ENCODE assay signal across 12 mouse cellular contexts in genomic region chr2:78961023-78961422, GRCm38 (mm10).
DNase-seq lines count a peak whose midpoint lies in the region; ATAC-seq and TF ChIP-seq lines count a peak whose summit lies in the region.
"Had no signal": no experiment of that assay in that cellular context is flagged by ENCODE, and none has a peak within 500 bp of the region (broad histone marks: within the 10 kb centered on the region; RNA-seq: fewer than 3 reads in every experiment).

No protein-coding gene starts in this region.

- H3K27me3 ChIP-seq in forebrain, embryonic 12.5 days, result no peaks in the 10 kb centered on the region
- H3K27me3 ChIP-seq in forebrain, embryonic 10.5 days (ENCODE audit: poor library complexity, severe bottlenecking), result no peaks in the 10 kb centered on the region
- no peaks in the 10 kb centered on the region for H3K27me3 ChIP-seq in liver, postnatal 0 days (ENCODE audit: insufficient read depth, low read length)

- H3K4me2 ChIP-seq in forebrain, embryonic 12.5 days, result no peak overlapping the region
- peak overlapping the region; percentile 7; the same call in 1 of the 2 replicates for H3K4me2 ChIP-seq in liver, postnatal 0 days (ENCODE audit: low read depth, low read length)

- WGBS in forebrain, embryonic 12.5 days, result 60% methylated on average over 7 of the region's 7 CpGs
- 73% methylated on average over 7 of the region's 7 CpGs for WGBS in forebrain, embryonic 10.5 days
- WGBS in liver, postnatal 0 days (ENCODE audit: insufficient replicate concordance), result 73% methylated on average over 7 of the region's 7 CpGs

- H3K4me1 ChIP-seq in forebrain, embryonic 12.5 days, result peaks cover 16% of the 10 kb centered on the region
- H3K4me1 ChIP-seq in forebrain, embryonic 10.5 days, result peaks cover 13% of the 10 kb centered on the region
- no peaks in the 10 kb centered on the region for H3K4me1 ChIP-seq in liver, postnatal 0 days (ENCODE audit: insufficient read depth)

- no peak overlapping the region for H3K9ac ChIP-seq in forebrain, embryonic 12.5 days
- no peak overlapping the region for H3K9ac ChIP-seq in liver, postnatal 0 days (replicated peaks)

- TF ChIP-seq CTCF in liver, postnatal 0 days (IDR thresholded peaks at IDR 0.05; ENCODE audit: low read depth), result no peak

- no peaks in the 10 kb centered on the region for H3K9me3 ChIP-seq in forebrain, embryonic 12.5 days
- no peaks in the 10 kb centered on the region for H3K9me3 ChIP-seq in forebrain, embryonic 10.5 days
- no peaks in the 10 kb centered on the region for H3K9me3 ChIP-seq in liver, postnatal 0 days (ENCODE audit: low read length)
- H3K9me3 ChIP-seq: limb, embryonic 10.5 days had no signal

- no peak for TF ChIP-seq EP300 in liver, postnatal 0 days (IDR thresholded peaks at IDR 0.05; ENCODE audit: low read depth)

- no peaks in the 10 kb centered on the region for H3K36me3 ChIP-seq in forebrain, embryonic 12.5 days (replicated peaks)
- no peaks in the 10 kb centered on the region for H3K36me3 ChIP-seq in forebrain, embryonic 10.5 days (replicated peaks)
- no peaks in the 10 kb centered on the region for H3K36me3 ChIP-seq in liver, postnatal 0 days (replicated peaks; ENCODE audit: insufficient read depth, low read length)
- H3K36me3 ChIP-seq: limb, embryonic 10.5 days had no signal

- no peak for DNase-seq in forebrain, embryonic 10.5 days (ENCODE audit: extremely low spot score, low spot score)
- DNase-seq in layer of hippocampus, postnatal 14 days (ENCODE audit: low spot score in 2 of 2), result peak; percentile 26 to 27
- no peak for DNase-seq in layer of hippocampus, adult 9-10 months (ENCODE audit: low spot score)
- DNase-seq in Muller cell, postnatal 12 days (ENCODE audit: inconsistent ontology term), result peak; percentile 72
- DNase-seq in liver, postnatal 0 days, result no peak
- no peak for DNase-seq in left cerebral cortex, adult 9 months (ENCODE audit: low spot score in 2 of 2)
- DNase-seq in gastrocnemius, adult 8-10 months (ENCODE audit: low spot score in 2 of 2), result no peak
- DNase-seq: heart, postnatal 14 days; kidney, adult 8-10 months; lung, postnatal 10 days had no signal

- 0 out of 2 replicates have a peak, but pooled peaks have one; percentile 17 for ATAC-seq in forebrain, embryonic 12.5 days (ENCODE audit: low FRiP score)
- no peak for ATAC-seq in liver, postnatal 0 days

- no peak overlapping the region for H3K4me3 ChIP-seq in forebrain, embryonic 12.5 days (replicated peaks)
- no peak overlapping the region for H3K4me3 ChIP-seq in forebrain, embryonic 10.5 days
- H3K4me3 ChIP-seq in liver, postnatal 0 days (ENCODE audit: low read depth, low read length), result no peak overlapping the region
- H3K4me3 ChIP-seq: limb, embryonic 10.5 days had no signal

- no peak overlapping the region for H3K27ac ChIP-seq in forebrain, embryonic 12.5 days
- no peak overlapping the region for H3K27ac ChIP-seq in forebrain, embryonic 10.5 days
- no peak overlapping the region for H3K27ac ChIP-seq in liver, postnatal 0 days (ENCODE audit: low read depth)

Comparison
In these comparisons a context has a peak if more than half of its experiments do, and no peak if none do; other contexts are left out.
1. DNase-seq: peak in layer of hippocampus, postnatal 14 days (2 of 2) and Muller cell, postnatal 12 days (single experiment); none in forebrain, embryonic 10.5 days (single experiment), layer of hippocampus, adult 9-10 months (single experiment), liver, postnatal 0 days (single experiment), left cerebral cortex, adult 9 months (0 of 2) and gastrocnemius, adult 8-10 months (0 of 2).